Mouse (Mus musculus): ENCODE data around the gene Hdhd5.

DNA sequence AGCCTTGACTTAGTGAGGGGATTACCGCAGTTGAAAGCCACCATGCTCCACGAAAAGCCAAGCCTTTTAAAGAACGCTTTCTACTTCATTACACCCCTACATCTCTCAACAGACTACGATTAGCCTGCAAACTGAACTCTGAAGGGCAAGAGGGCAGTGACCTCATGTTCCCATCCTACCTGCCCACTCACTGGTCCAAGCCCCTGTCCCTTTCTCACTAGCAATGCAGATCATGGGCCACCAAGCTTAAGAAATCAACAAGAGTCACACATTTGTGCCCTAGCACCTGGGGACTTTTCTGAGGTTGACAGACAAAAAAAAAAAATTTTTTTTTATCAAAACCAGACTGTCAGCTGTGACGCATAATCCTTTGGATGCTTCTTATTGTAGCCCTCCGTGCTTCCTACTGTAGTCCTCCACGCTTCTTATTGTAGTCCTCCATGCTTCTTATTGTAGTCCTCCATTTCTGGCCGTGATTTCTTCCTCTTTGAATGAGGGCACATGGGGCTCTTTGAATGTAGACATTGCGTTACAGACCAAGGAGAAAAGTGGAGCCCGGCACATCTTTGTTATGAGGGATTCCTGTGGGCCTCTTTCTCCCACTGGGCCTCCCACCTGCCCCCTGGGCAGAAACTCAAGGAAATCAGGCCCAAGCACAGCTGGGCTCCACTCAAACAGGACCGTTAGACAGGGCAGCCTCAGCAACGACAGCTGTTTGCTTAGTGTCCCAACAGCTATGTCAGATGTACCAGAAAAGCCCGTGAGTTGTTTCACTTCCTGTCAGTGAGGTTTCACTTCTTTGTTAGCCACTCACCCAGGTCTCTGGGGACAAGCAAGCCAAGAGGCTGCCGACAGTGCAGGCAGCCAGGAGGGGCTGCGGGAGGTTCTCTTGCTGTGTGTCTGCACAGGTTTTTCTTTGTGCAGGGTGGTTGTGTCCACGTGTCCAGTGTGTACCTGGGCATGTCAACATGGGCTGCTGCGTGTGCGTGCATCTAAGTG lies 36.1 kb upstream of the Hdhd5 start:
- TF ChIP-seq POLR2A (IDR thresholded peaks at IDR 0.05; ENCODE audit: control insufficient read depth in 1 of 2, insufficient read depth in 1 of 2, low read depth in 1 of 2, low read length in 2 of 2, poor library complexity in 1 of 2) (no peak), UBTF (IDR thresholded peaks at IDR 0.05; ENCODE audit: borderline replicate concordance, insufficient read depth, low read depth, low read length) (no peak), CTCF (IDR thresholded peaks at IDR 0.05 in 2 of 3, conservative IDR thresholded peaks at IDR 0.05 in 1 of 3; ENCODE audit: control insufficient read depth in 1 of 3, insufficient read depth in 1 of 3, low read depth in 2 of 3, low read length in 3 of 3, poor library complexity in 1 of 3, severe bottlenecking in 1 of 3) (no peak)
